Mouse (Mus musculus) lung, adult 2 months (tissue): ENCODE measurements at regions not wholly inside any gene's neighbourhood (a gene's known extent, or its start where the extent isn't known, plus 50 kb on each side); places are given as distances from the start of the nearest gene placed in this dataset.

Experiments used
- CTCF ChIP-seq: fragments of 200-500 bp; IDR thresholded peaks from 2 replicates; pipeline ENCODE4 v1.5.1; 2011; ENCODE audit warnings: mild to moderate bottlenecking, low read length, control low read depth; ENCODE audit not compliant: insufficient read depth
- POLR2A ChIP-seq: fragments of 200-500 bp; IDR thresholded peaks from 2 replicates; pipeline ENCODE4 v1.6.1; 2011; ENCODE audit warnings: low read depth, mild to moderate bottlenecking, control low read depth, low read length, borderline replicate concordance; ENCODE audit errors: extremely low read depth

GRCm38 (mm10) chr1:189473071-189473470 lies 71.0 kb upstream of the Kcnk2 start:
- no peak for TF ChIP-seq POLR2A
- no peak for TF ChIP-seq CTCF
